Mouse (Mus musculus): Measurements from ENCODE around the gene Sugct.

DNA sequence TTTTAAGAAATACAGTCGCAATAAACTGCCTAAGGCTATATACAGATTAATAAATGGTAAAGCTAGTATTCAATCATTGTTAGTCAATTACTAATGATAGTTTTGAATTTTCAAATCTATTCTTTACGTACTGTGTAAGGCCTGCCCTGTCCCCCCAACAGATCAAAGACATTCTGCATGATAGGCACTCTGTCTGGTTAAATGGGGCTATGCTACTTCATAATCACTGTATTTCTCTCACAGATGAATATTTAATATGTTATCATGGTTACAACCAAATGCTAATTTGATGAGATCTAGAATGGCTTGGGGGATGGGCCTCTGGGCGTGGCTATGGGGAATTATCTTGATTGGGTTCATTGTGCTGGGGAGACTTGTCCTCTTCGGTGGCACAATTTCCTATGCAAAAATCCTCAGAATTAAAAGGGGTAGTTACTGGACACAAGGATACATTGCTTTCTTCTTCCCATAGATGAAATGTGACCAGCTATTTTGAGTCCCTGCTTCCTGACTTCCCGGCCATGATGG, 13.5 kb upstream of the Sugct start:
- no peak for TF ChIP-seq CTCF (IDR thresholded peaks at IDR 0.05; ENCODE audit: control insufficient read depth, insufficient read depth, insufficient read length)
- TF ChIP-seq MAX (IDR thresholded peaks at IDR 0.05): no peak
- TF ChIP-seq FOSL1 (IDR thresholded peaks at IDR 0.05; ENCODE audit: insufficient read depth, low read length, poor library complexity, severe bottlenecking): no peak
- no peak for TF ChIP-seq MYOD1 (IDR thresholded peaks at IDR 0.05; ENCODE audit: control insufficient read depth, insufficient read length, low read depth)
- TF ChIP-seq USF1 (IDR thresholded peaks at IDR 0.05; ENCODE audit: low read depth): no peak
- no peak for TF ChIP-seq CEBPB (IDR thresholded peaks at IDR 0.05; ENCODE audit: low read depth)

Data from C2C12 (cell line).